Mouse (Mus musculus) bone marrow macrophage, adult 2 months (primary cell): ENCODE data around the gene Srl. TPM values are rescaled to one million over a fixed set of nuclear protein-coding genes. Genes with fewer than 3 reads are reported as not detected.

Experiments used
- H3K27ac ChIP-seq: 2 replicates; pipeline ENCODE4 v1.5.1; 2012; ENCODE audit warnings: low read depth, low read length; ENCODE audit not compliant: insufficient read depth
- H3K4me1 ChIP-seq: 2 replicates; pipeline ENCODE4 v1.6.1; 2012; ENCODE audit warnings: low read length; ENCODE audit not compliant: control insufficient read depth, insufficient read depth
- H3K4me3 ChIP-seq: 2 replicates; pipeline ENCODE4 v1.5.1; 2012; ENCODE audit warnings: mild to moderate bottlenecking, low read length, moderate library complexity; ENCODE audit not compliant: insufficient read depth
- CTCF ChIP-seq: IDR thresholded peaks from 2 replicates; pipeline ENCODE4 v1.5.1; 2012; ENCODE audit warnings: low read depth, mild to moderate bottlenecking, low read length, moderate library complexity
- POLR2A ChIP-seq: IDR thresholded peaks from 2 replicates; pipeline ENCODE4 v1.6.1; 2012; ENCODE audit warnings: mild to moderate bottlenecking, low read depth, low read length, borderline replicate concordance
- polyA plus RNA-seq: library from polyadenylated mRNA; stranded (reverse); fragments of >200 nt; gene quantifications from 2 replicates; pipeline ENCODE4 v1.2.4, GENCODE M21; 2012; ENCODE audit not compliant: missing spikeins, insufficient read depth, insufficient read length

Gene Srl
- polyA plus RNA-seq, 1 experiment = 1.6 TPM

- TF ChIP-seq CTCF (no peak), POLR2A (no peak)
- Histone ChIP-seq H3K27ac (no peak overlapping the region), H3K4me1 (peaks cover 20% of the 10 kb centered on the region), H3K4me3 (no peak overlapping the region)
Measured at GRCm38 (mm10) chr16:4501703-4502102, 39.9 kb downstream of the Srl start.

- TF ChIP-seq CTCF (no peak), POLR2A (no peak)
- Histone ChIP-seq H3K27ac (peak overlapping the region; percentile 11), H3K4me1 (peaks cover 25% of the 10 kb centered on the region), H3K4me3 (no peak overlapping the region)
Measured at GRCm38 (mm10) chr16:4500598-4501385, 40.8 kb downstream of the Srl start.

GRCm38 (mm10) chr16:4497762-4498607 is 43.6 kb downstream of the Srl start:
- no peak overlapping the region for H3K4me3 ChIP-seq
- TF ChIP-seq CTCF (no peak), POLR2A (no peak)
- H3K4me1 ChIP-seq = peaks cover 25% of the 10 kb centered on the region
- H3K27ac ChIP-seq = no peak overlapping the region

GRCm38 (mm10) chr16:4496470-4496869 is 45.1 kb downstream of the Srl start:
- Histone ChIP-seq H3K27ac (no peak overlapping the region), H3K4me3 (no peak overlapping the region), H3K4me1 (peaks cover 22% of the 10 kb centered on the region)
- TF ChIP-seq CTCF = no peak

GRCm38 (mm10) chr16:4495861-4496260 is 45.8 kb downstream of the Srl start:
- Histone ChIP-seq H3K4me3 (no peak overlapping the region), H3K4me1 (peaks cover 16% of the 10 kb centered on the region), H3K27ac (no peak overlapping the region)
- no peak for TF ChIP-seq CTCF
- TF ChIP-seq POLR2A = no peak

GRCm38 (mm10) chr16:4492777-4493563 is 48.6 kb downstream of the Srl start:
- H3K4me1 ChIP-seq = peaks cover 12% of the 10 kb centered on the region
- no peak overlapping the region for H3K27ac ChIP-seq
- TF ChIP-seq POLR2A = no peak
- TF ChIP-seq CTCF = no peak
- no peak overlapping the region for H3K4me3 ChIP-seq

- TF ChIP-seq CTCF (peak; percentile 81), POLR2A (no peak)
Measured at GRCm38 (mm10) chr16:4489114-4489624, 52.4 kb downstream of the Srl start.

GRCm38 (mm10) chr16:4480616-4481265 is 60.9 kb downstream of the Srl start:
- Histone ChIP-seq H3K4me1 (peaks cover 2% of the 10 kb centered on the region), H3K4me3 (no peak overlapping the region), H3K27ac (no peak overlapping the region)
- TF ChIP-seq POLR2A (no peak), CTCF (no peak)

More at GRCm38 (mm10) chr16:4489114-4489624, 52.4 kb downstream of the Srl start:
- Histone ChIP-seq H3K4me3 (no peak overlapping the region), H3K27ac (peak overlapping the region; percentile 35; the same call in 1 of the 2 replicates), H3K4me1 (peaks cover 5% of the 10 kb centered on the region)

- Histone ChIP-seq H3K27ac (no peak overlapping the region), H3K4me3 (no peak overlapping the region), H3K4me1 (peaks cover 19% of the 10 kb centered on the region)
- TF ChIP-seq CTCF = no peak
- no peak for TF ChIP-seq POLR2A
Measured at GRCm38 (mm10) chr16:4477591-4478215, 63.9 kb downstream of the Srl start.
